10 mouse cellular contexts compared by ENCODE assay signal in the genomic region with DNA sequence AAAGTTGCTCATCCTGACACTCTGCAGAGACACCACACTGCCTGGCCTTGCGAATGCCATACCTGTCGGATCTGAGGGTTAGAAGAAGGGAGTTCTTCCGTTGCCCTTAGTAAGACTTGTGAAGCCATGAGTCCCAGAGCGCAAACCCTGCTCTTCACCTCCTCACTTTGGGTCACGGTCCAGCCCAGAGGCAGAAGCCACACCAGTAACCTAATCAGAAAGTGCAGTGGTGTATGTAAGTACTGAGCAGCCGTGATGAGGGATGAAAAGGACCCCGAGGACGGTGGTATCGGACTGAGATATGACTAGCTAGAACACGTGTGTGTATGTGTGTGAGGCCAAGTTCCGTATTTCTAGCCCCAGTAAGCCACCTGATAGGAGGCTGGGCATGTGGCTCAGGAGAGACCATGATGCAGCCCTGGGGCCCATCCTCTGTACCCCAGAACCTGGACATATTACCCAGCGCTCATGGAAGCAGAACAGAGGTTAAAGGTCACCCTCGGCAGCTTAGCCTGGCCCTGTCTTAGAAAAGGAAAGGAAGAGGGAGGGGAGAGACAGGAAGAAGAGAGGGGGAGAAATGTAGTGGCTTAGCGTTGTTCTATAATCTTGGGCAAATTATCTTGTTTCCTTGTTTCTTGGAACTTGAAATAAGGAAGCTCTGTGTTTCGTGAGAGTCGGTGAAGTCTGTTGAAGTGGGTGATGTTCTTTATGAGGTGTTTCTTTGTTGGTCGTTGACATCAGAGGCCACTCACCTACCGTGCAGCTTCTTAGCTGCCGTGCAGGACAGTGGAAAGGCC. TPM values are rescaled to one million over a fixed set of nuclear protein-coding genes. Genes with fewer than 3 reads are reported as not detected.
A peak's percentile ranks its signal among the peaks of the same experiment; 100 is the strongest.
DNase-seq lines count a peak whose midpoint lies in the region; ATAC-seq lines count a peak whose summit lies in the region.
"Had no signal": no experiment of that assay in that cellular context is flagged by ENCODE, and none has a peak within 500 bp of the region (broad histone marks: within the 10 kb centered on the region; RNA-seq: fewer than 3 reads in every experiment).

No protein-coding gene starts in this region.

- H3K4me3 ChIP-seq in heart, embryonic 16.5 days (ENCODE audit: low read length), result no peak overlapping the region
- peak overlapping the region; percentile 1; the same call in 1 of the 2 replicates for H3K4me3 ChIP-seq in liver, embryonic 12.5 days
- H3K4me3 ChIP-seq: embryonic facial prominence, embryonic 15.5 days had no signal

- 71% methylated on average over 19 of the region's 19 CpGs for WGBS in heart, embryonic 16.5 days
- 40% methylated on average over 19 of the region's 19 CpGs for WGBS in liver, embryonic 12.5 days (ENCODE audit: insufficient replicate concordance)

- no peaks in the 10 kb centered on the region for H3K9me3 ChIP-seq in heart, embryonic 16.5 days (replicated peaks; ENCODE audit: control insufficient read depth, low read length)
- no peaks in the 10 kb centered on the region for H3K9me3 ChIP-seq in liver, embryonic 12.5 days (replicated peaks)
- H3K9me3 ChIP-seq: embryonic facial prominence, embryonic 15.5 days had no signal

- H3K36me3 ChIP-seq in heart, embryonic 16.5 days (ENCODE audit: control insufficient read depth, insufficient read depth), result peaks cover 16% of the 10 kb centered on the region
- peaks cover 61% of the 10 kb centered on the region for H3K36me3 ChIP-seq in liver, embryonic 12.5 days

- ATAC-seq in heart, embryonic 16.5 days (replicated peaks; ENCODE audit: extremely low read depth, insufficient read depth, low FRiP score), result no peak
- ATAC-seq in liver, embryonic 12.5 days, result peak; percentile 41
- ATAC-seq: inflammation-experienced regulatory T-cells, adult 6 months had no signal

- DNase-seq in heart, postnatal 10 days, result no peak
- DNase-seq in spleen, postnatal 4 days (ENCODE audit: low spot score in 2 of 2), result peak; percentile 45 to 84
- no peak for DNase-seq in spleen, postnatal 14 days (ENCODE audit: low spot score in 2 of 2)
- no peak for DNase-seq in Muller cell, postnatal 12 days (ENCODE audit: inconsistent ontology term)
- DNase-seq in retina, embryonic 14.5 days (ENCODE audit: low spot score), result no peak
- DNase-seq: cerebellum, adult 11 months had no signal

- no peak overlapping the region for H3K4me2 ChIP-seq in heart, embryonic 16.5 days (ENCODE audit: low read depth, low read length)
- peak overlapping the region; percentile 62 for H3K4me2 ChIP-seq in liver, embryonic 12.5 days
- H3K4me2 ChIP-seq: embryonic facial prominence, embryonic 15.5 days had no signal

- H3K4me1 ChIP-seq in heart, embryonic 16.5 days (ENCODE audit: control insufficient read depth, insufficient read depth, low read length), result peaks cover 29% of the 10 kb centered on the region
- peaks cover 63% of the 10 kb centered on the region for H3K4me1 ChIP-seq in liver, embryonic 12.5 days

- H3K9ac ChIP-seq in heart, embryonic 16.5 days (ENCODE audit: low read length), result no peak overlapping the region
- peak overlapping the region; percentile 61 for H3K9ac ChIP-seq in liver, embryonic 12.5 days
- H3K9ac ChIP-seq: embryonic facial prominence, embryonic 15.5 days had no signal

- intact Hi-C loops in heart, postnatal 10 days (cut with DNase I), result no loop called here

- no peaks in the 10 kb centered on the region for H3K27me3 ChIP-seq in heart, embryonic 16.5 days (ENCODE audit: control insufficient read depth, insufficient read depth, low read length)
- H3K27me3 ChIP-seq in liver, embryonic 12.5 days (replicated peaks), result no peaks in the 10 kb centered on the region
- H3K27me3 ChIP-seq: embryonic facial prominence, embryonic 15.5 days had no signal

- H3K27ac ChIP-seq in heart, embryonic 16.5 days (ENCODE audit: low read length), result peak overlapping the region; percentile 30; the same call in 1 of the 2 replicates
- H3K27ac ChIP-seq in liver, embryonic 12.5 days, result peak overlapping the region; percentile 98
- H3K27ac ChIP-seq: embryonic facial prominence, embryonic 15.5 days had no signal

RNA-seq across cellular contexts. Expression of a gene that starts 43.5 kb away (rescaled TPM):
- 0.87 and 1.0 TPM in 2 replicates for polyA plus RNA-seq in heart, embryonic 16.5 days (2015; fragmentation: Nextera tagmentation; extraction: Ambion mirVana)
- 1 to 10 TPM; 6.4 to 7.3 TPM for total RNA-seq in heart, postnatal 10 days (2021)
- polyA plus RNA-seq in liver, embryonic 12.5 days (2016; fragmentation: Nextera tagmentation; extraction: Ambion mirVana), result 1.9 and 2.1 TPM in 2 replicates

RNA-seq across cellular contexts. Expression of a gene that starts 55.4 kb away (rescaled TPM):
- polyA plus RNA-seq in heart, embryonic 16.5 days (2015; fragmentation: Nextera tagmentation; extraction: Ambion mirVana), result 6.8 and 7.0 TPM in 2 replicates
- 10 to 100 TPM; 32.8 to 38.5 TPM for total RNA-seq in heart, postnatal 10 days (2021)
- polyA plus RNA-seq in liver, embryonic 12.5 days (2016; fragmentation: Nextera tagmentation; extraction: Ambion mirVana), result 18.7 and 21.6 TPM in 2 replicates

Comparison
In these comparisons a context has a peak if more than half of its experiments do, and no peak if none do; other contexts are left out.
1. DNase-seq: peak in spleen, postnatal 4 days (2 of 2); none in heart, postnatal 10 days (0 of 2), spleen, postnatal 14 days (0 of 2), Muller cell, postnatal 12 days (single experiment) and retina, embryonic 14.5 days (single experiment).